Mouse (Mus musculus) telencephalon, adult 2 months (tissue): ENCODE measurements around the gene Slc25a10.

ENCODE experiments used
- DNase-seq: peaks from one replicate; pipeline ENCODE4 v3.0.0-alpha.2; 2011; ENCODE audit warnings: low read depth, low spot score

Gene Slc25a10

DNA sequence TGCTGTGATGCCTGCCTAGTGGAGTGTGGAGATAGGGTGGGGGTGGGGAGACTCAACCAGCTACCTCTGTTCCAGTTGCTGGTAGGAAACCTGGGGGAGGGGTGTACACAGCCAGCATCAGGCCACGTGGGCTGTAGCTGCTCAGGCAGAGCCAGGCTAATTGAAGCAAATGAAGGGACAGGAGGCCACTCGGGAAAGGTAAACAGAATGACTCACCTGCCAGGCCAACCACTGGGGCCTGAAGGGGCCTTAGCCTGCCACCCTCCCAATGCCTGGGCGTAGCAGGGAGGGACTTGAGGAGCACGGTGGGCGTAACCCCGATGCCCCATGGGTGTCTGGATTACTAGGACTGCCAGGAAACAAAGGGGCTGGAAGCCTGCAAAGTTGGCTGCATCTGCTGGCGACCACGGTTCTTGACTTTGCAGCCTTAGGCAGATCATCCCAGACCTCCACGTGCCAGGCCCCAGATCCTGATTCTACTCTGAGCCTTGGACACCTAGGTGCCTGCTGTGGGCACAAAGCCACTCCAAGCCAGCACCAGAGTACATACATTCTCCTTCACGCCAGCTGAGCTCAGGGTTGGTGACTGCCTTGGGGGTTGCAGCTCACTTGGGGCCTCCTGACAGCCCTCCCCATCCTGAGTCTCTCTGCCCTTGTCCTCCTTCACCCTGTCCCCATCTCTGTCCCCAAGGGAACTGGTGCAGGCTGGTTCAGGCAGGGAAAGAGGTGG, 47.8 kb downstream of the Slc25a10 start:
- no peak for DNase-seq

DNA sequence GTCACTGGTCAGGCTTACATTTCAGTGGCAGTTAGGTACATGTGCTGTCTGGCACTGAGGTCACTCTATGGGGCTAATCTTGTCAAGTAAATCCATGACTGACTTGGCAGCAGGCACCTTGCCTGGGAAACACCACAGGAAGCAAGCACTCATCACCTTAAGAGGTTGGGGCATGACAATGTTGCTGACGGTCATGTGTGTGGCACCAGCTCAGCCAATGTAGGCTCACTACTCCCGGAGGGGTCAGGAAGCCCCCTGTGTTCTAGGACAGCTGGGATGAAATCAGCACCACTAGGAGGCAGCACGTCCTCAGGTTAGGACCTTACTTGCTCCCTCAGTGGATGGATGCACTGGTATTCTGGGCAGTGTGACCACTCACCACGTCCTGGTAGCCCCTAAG, 50.3 kb downstream of the Slc25a10 start:
- DNase-seq = no peak

DNA sequence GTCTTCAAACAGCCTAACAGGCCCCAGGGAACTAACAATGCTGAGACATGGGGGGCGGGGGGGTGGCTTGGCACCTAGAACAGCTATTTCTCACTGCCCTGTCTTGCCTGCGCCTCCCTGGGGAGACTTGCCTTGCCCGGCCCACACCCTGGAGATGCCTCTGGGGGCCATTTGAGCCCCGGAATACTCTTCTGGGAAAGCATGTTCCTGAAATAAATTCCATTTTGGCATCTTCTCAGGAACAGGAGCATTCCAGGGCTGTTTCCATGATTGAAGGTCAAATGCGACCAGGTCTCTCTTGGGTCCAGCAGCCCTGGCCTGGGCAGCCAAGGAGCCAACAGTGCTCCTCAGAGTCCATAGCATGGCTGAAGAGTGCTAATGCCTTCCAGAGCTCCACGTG, 50.7 kb downstream of the Slc25a10 start:
- no peak for DNase-seq

DNA sequence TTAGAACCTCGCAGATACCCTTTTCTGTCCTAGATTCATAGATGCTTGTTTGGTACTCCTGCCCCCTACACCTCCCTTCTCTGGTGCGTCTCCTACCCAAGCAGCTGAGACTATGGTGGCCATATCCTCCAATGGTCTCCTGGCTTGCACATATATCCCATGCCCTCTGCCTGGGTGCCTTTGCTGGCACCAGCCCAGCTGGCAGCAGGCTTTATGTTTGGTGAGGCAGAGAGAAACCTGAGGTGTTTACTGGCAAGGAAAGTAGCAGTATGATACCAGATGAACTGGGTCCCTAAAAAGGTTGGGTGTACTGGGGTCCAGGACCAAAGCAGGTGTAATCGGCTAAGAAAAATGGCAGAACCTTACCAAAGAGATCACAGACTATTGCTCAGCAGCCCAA, 54.3 kb downstream of the Slc25a10 start:
- DNase-seq = no peak

DNA sequence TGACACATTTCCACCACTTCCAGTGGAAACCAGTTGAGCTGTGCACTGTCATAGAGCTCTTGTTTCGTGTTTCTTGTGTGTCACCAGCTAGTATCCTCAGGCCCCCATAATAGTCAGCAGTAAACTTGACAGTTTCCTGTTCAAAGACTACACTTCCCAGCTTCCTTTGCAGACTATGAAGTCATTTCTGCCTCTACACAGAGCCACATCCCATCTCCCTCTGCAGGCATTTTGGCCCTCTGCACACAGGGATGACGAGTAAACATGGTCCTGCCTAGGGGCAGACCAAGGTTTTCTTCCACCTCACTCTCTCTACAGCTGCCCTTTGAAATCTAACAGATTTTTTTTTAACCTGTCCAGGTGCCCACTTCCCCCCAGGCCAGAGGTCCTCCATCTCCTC, 55.8 kb downstream of the Slc25a10 start:
- no peak for DNase-seq

DNA sequence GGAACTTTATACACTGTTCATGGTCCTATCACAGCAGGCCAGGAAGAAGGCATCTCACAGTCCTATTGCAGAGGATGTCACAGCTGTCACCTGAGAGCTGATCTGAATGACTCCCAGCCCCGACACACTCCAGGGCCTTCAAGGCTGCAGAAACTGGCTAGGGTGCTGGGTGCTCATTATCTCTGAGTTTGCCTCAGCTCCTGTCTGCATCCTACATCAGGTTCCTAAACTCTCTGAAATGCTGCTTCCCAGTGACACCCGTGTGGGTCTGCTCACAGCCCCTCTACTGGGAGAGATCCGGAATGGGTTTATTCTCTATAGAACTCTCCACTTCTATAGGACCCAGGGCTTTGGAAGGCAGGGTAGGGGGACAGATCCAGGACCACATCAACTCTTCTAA, 56.6 kb downstream of the Slc25a10 start:
- no peak for DNase-seq

DNA sequence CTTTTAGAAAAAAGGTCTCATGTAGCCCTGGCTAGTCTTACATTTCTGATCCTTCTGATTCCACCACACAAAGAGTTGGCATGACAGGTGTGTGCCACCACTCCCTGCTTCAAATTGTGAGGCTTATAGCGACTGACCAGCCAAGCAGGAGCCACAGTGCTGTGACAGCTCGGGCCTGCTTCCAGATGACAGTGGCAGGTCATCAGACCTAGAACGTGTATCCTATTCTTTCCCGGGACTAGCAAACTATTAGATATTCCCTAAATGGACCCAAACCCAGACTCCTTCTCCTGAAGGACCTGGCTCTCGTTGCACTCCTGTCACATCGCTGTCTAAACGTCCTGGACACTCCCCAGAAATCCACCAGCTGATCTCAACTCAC, 57.1 kb downstream of the Slc25a10 start:
- DNase-seq = no peak
